Mouse (Mus musculus): ENCODE results near the gene Zc3h12b. TPM values are rescaled to one million over a fixed set of nuclear protein-coding genes. Genes with fewer than 3 reads are reported as not detected.
"Not testable (repeated sequence)": the region's sequence is repeated elsewhere in the genome, so short reads cannot be mapped to it uniquely, and the experiment has no call there.

The Zc3h12b gene
- polyA plus RNA-seq (2012; rRNA removed), result 0.38 TPM in 2 replicates

GRCm38 (mm10) chrX:95711227-95712111, at the start of gene Zc3h12b:
Gene Zc3h12b, plus strand, starts transcription at chrX:95711678.
- no peak for DNase-seq (ENCODE audit: low read depth, low spot score)
- 15% methylated on average over 46 of the region's 46 CpGs for WGBS

GRCm38 (mm10) chrX:95682206-95682605, 29.3 kb upstream of the Zc3h12b start:
- 91% methylated on average over 1 of the region's 1 CpGs for whole genome bisulfite sequencing
- no peak for DNase-seq (ENCODE audit: low read depth, low spot score)

GRCm38 (mm10) chrX:95687119-95687518, 24.4 kb upstream of the Zc3h12b start:
- DNase-seq (ENCODE audit: low read depth, low spot score), result no peak
- WGBS, result 36% methylated on average over 1 of the region's 1 CpGs

GRCm38 (mm10) chrX:95738253-95738652, 26.8 kb downstream of the Zc3h12b start:
- no peak for DNase-seq (ENCODE audit: low read depth, low spot score)
- WGBS, result 40% methylated on average over 2 of the region's 2 CpGs

- DNase-seq (ENCODE audit: low read depth, low spot score), result peak; percentile 1
- 31% methylated on average over 3 of the region's 3 CpGs for WGBS
Measured at GRCm38 (mm10) chrX:95795881-95796280, 84.4 kb downstream of the Zc3h12b start.

- WGBS, result 63% methylated on average over 1 of the region's 1 CpGs
- no peak for DNase-seq (ENCODE audit: low read depth, low spot score)
Measured at GRCm38 (mm10) chrX:95801790-95802189, 90.3 kb downstream of the Zc3h12b start.

GRCm38 (mm10) chrX:95852806-95853205, 141.3 kb downstream of the Zc3h12b start:
- no peak for DNase-seq (ENCODE audit: low read depth, low spot score)
- WGBS, result 76% methylated on average over 14 of the region's 14 CpGs

GRCm38 (mm10) chrX:95881111-95881510, 169.6 kb downstream of the Zc3h12b start:
- no peak for DNase-seq (ENCODE audit: low read depth, low spot score)

- no peak for DNase-seq (ENCODE audit: low read depth, low spot score)
- WGBS, result 80% methylated on average over 3 of the region's 3 CpGs
Measured at GRCm38 (mm10) chrX:95902716-95903115, 191.2 kb downstream of the Zc3h12b start.

GRCm38 (mm10) chrX:95935481-95935880, 224.0 kb downstream of the Zc3h12b start:
- no peak for DNase-seq (ENCODE audit: low read depth, low spot score)
- 80% methylated on average over 2 of the region's 2 CpGs for WGBS

GRCm38 (mm10) chrX:95945496-95945895, 234.0 kb downstream of the Zc3h12b start:
- DNase-seq (ENCODE audit: low read depth, low spot score), result no peak
- WGBS, result 95% methylated on average over 2 of the region's 2 CpGs

GRCm38 (mm10) chrX:95948135-95948534, 236.7 kb downstream of the Zc3h12b start:
- WGBS, result 92% methylated on average over 4 of the region's 4 CpGs
- no peak for DNase-seq (ENCODE audit: low read depth, low spot score)

- WGBS, result 41% methylated on average over 3 of the region's 3 CpGs
- DNase-seq (ENCODE audit: low read depth, low spot score), result no peak
Measured at GRCm38 (mm10) chrX:95950776-95951175, 239.3 kb downstream of the Zc3h12b start.

- peak; percentile 63 for DNase-seq (ENCODE audit: low read depth, low spot score)
- WGBS, result 16% methylated on average over 42 of the region's 42 CpGs
Measured at GRCm38 (mm10) chrX:95956497-95957293, 245.2 kb downstream of the Zc3h12b start, which contains the start of gene Las1l. Gene Las1l, minus strand, starts transcription at chrX:95956962.

GRCm38 (mm10) chrX:95957461-95957860, 246.0 kb downstream of the Zc3h12b start:
- WGBS, result 41% methylated on average over 11 of the region's 11 CpGs
- DNase-seq (ENCODE audit: low read depth, low spot score), result not testable (repeated sequence)

GRCm38 (mm10) chrX:95963366-95963765, 251.9 kb downstream of the Zc3h12b start:
- WGBS, result 68% methylated on average over 2 of the region's 2 CpGs
- no peak for DNase-seq (ENCODE audit: low read depth, low spot score)

GRCm38 (mm10) chrX:95965036-95965435, 253.6 kb downstream of the Zc3h12b start:
- WGBS, result 66% methylated on average over 6 of the region's 6 CpGs
- DNase-seq (ENCODE audit: low read depth, low spot score), result no peak

GRCm38 (mm10) chrX:95967847-95968593, 256.5 kb downstream of the Zc3h12b start:
- WGBS, result 20% methylated on average over 27 of the region's 28 CpGs
- peak; percentile 22 for DNase-seq (ENCODE audit: low read depth, low spot score)

GRCm38 (mm10) chrX:95968594-95968965, 257.1 kb downstream of the Zc3h12b start:
- 18% methylated on average over 6 of the region's 6 CpGs for WGBS

GRCm38 (mm10) chrX:95969116-95969515, 257.6 kb downstream of the Zc3h12b start:
- no peak for DNase-seq (ENCODE audit: low read depth, low spot score)
- WGBS, result 47% methylated on average over 6 of the region's 6 CpGs

More at GRCm38 (mm10) chrX:95968594-95968965, 257.1 kb downstream of the Zc3h12b start:
- peak; percentile 55 for DNase-seq (ENCODE audit: low read depth, low spot score)
